Mouse (Mus musculus): ENCODE results near the gene Xpo5.

- TF ChIP-seq POLR2A (IDR thresholded peaks at IDR 0.05; ENCODE audit: control insufficient read depth, extremely low read depth, insufficient read depth, low read length, poor library complexity) (no peak), CTCF (IDR thresholded peaks at IDR 0.05; ENCODE audit: borderline replicate concordance, control insufficient read depth, extremely low read depth, insufficient read depth, low read length, poor library complexity) (no peak)
Observed at GRCm38 (mm10) chr17:46265502-46265901, 62.9 kb downstream of the Xpo5 start.

Data from thymus, adult 2 months (tissue).